Mouse (Mus musculus): ENCODE measurements around the gene Gm5640. TPM values are rescaled to one million over a fixed set of nuclear protein-coding genes. Genes with fewer than 3 reads are reported as not detected.

Gm5640 gene
- polyA plus RNA-seq (2015; fragmentation: Illumina TruSeq; extraction: RNeasy Lipid Tissue Mini Kit (QIAGEN cat#74804); ENCODE audit: insufficient read depth, low read depth, low replicate concordance), result not detected

DNA sequence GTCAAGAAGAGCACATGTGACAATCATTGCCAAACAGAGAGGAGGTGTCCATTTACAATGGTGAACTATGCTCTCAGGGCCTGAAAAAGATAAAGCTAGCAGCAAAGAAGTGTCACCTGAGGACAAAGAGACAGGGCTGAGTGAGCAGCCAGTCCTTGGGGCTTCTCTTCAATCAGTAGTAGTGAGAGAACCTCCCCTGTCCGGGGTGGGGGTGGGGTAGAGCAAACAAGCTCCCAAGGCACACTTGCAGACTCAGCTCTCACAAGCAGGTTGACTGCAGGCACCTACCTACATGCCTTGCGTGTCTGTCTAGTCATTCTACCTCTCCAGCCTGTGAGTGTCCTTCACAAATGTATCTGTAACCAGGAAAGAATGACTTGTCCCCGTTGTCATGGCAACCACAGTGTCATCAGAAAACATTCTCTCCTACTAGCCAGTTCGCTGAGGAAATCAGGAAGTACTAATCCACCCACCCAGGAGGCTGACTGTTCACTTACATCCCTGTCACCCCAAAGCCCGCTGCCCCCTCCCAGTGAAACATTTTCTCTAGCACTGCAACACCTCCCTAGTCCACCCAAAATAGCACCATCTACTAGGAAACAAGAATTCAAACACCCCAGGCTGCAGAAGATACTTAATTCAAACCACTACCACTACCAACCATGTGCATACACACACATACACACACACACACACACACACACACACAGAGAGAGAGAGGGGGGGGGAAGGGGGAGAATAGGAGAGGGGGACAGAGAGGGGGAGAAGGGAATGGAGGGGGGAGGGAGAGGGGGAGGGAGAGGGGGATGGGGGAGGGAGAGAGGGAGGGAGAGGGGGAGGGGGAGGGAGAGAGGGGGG, at the start of gene Gm5640:
Gene Gm5640, minus strand, starts transcription at position 170 of the 858 bp plus-strand sequence.

DNA sequence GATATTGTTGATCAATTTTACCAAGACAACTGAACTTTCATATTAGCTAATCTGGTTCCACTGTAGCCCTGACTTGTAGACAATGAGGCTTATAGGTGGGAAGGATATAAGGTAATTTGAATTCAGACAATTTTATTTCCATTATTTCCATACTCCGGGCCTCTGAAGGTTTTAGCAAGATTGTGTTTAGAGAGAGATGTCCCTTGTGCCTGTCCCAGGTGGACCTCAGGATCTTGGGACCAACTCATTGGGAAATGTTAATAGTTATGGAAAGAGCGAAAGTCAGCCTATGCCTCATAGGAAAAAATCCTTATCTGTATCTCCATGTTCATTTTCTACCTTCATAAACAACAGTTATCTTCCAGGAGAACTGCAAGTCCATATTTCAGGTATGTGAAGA, 53.1 kb downstream of the Gm5640 start, which contains the start of gene Olfr1325:
Gene Olfr1325, plus strand, starts transcription at position 301 of the 400 bp plus-strand sequence.

Other genes with a start within 250 kb of the Gm5640 start
- 6.2 TPM for gene G6pdx, start 216.4 kb downstream of the Gm5640 start, polyA plus RNA-seq (2015; fragmentation: Illumina TruSeq; extraction: RNeasy Lipid Tissue Mini Kit (QIAGEN cat#74804); ENCODE audit: insufficient read depth, low read depth, low replicate concordance)
- gene Gm6880, start 164.2 kb downstream of the Gm5640 start, polyA plus RNA-seq (2015; fragmentation: Illumina TruSeq; extraction: RNeasy Lipid Tissue Mini Kit (QIAGEN cat#74804); ENCODE audit: insufficient read depth, low read depth, low replicate concordance), result not detected
- not detected for gene Olfr1326-ps1, start 70.7 kb downstream of the Gm5640 start, polyA plus RNA-seq (2015; fragmentation: Illumina TruSeq; extraction: RNeasy Lipid Tissue Mini Kit (QIAGEN cat#74804); ENCODE audit: insufficient read depth, low read depth, low replicate concordance)
- gene Olfr1325, start 53.0 kb downstream of the Gm5640 start, polyA plus RNA-seq (2015; fragmentation: Illumina TruSeq; extraction: RNeasy Lipid Tissue Mini Kit (QIAGEN cat#74804); ENCODE audit: insufficient read depth, low read depth, low replicate concordance), result not detected
- not detected for gene Gm6890, start 95.3 kb upstream of the Gm5640 start, polyA plus RNA-seq (2015; fragmentation: Illumina TruSeq; extraction: RNeasy Lipid Tissue Mini Kit (QIAGEN cat#74804); ENCODE audit: insufficient read depth, low read depth, low replicate concordance)
- gene Gm5936, start 191.6 kb upstream of the Gm5640 start, polyA plus RNA-seq (2015; fragmentation: Illumina TruSeq; extraction: RNeasy Lipid Tissue Mini Kit (QIAGEN cat#74804); ENCODE audit: insufficient read depth, low read depth, low replicate concordance), result not detected

All from pancreas, adult 10 weeks (tissue).